Mouse (Mus musculus): ENCODE data around the gene Mpv17l2.

Gene Mpv17l2

GRCm38 (mm10) chr8:70790846-70791245, 30.1 kb upstream of the Mpv17l2 start:
- peak in 1 of 2 experiments; percentile 60 for DNase-seq (ENCODE audit: low spot score in 2 of 2)

- DNase-seq (ENCODE audit: low spot score in 2 of 2): no peak
Observed at GRCm38 (mm10) chr8:70789046-70789445, 28.3 kb upstream of the Mpv17l2 start.

GRCm38 (mm10) chr8:70787941-70788667, 27.4 kb upstream of the Mpv17l2 start:
- no peak for DNase-seq (ENCODE audit: low spot score in 2 of 2)

DNA sequence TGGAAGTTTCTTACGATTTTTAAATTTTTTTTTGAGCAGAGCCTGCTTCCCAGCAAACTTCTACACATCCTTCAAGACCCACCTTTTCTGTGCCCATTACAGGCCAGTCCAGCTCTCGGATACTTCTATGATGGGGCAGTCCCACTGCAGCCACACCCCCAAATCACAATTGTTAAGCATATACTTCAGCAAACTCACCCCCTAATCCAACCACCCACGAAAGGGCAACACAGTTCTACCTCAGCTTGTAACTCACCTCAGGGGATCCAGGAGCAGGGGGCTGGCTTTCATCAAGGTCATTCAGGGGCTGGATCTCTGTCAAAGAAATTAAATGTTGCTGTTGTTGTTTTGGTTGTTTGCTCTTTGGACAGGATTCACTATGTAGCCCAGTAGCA, 26.3 kb upstream of the Mpv17l2 start:
- no peak for DNase-seq (ENCODE audit: low spot score in 2 of 2)

- DNase-seq (ENCODE audit: low spot score in 2 of 2): no peak
Observed at GRCm38 (mm10) chr8:70786291-70787050, 25.7 kb upstream of the Mpv17l2 start.

DNA sequence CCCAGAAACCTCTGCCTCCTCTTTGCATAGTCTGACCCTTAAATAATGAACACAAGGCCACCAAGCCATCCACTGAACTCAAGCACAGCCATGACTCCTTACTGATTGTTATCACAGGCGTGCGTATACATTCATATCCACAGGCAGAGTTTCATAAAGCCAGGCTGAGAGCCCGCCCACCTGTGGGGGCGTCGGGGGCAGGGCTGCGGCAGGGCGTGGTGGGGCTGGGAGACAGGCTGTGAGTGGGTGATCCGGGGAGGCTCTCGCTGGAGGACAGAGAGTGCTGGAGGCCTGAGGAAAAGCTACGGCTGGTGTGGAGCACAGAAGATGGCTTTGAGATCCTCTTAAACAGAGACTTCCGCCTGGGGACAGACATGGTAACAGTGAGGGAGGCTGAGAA, 19.3 kb upstream of the Mpv17l2 start:
- no peak for DNase-seq (ENCODE audit: low spot score in 2 of 2)

- peak; percentile 97 to 98 for DNase-seq (ENCODE audit: low spot score in 2 of 2)
Observed at GRCm38 (mm10) chr8:70776496-70777444, 16.0 kb upstream of the Mpv17l2 start, which contains the start of gene Pik3r2. Pik3r2 (minus strand) TSS chr8:70776713.

- no peak for DNase-seq (ENCODE audit: low spot score in 2 of 2)
Observed at GRCm38 (mm10) chr8:70775851-70776495, 15.2 kb upstream of the Mpv17l2 start.

GRCm38 (mm10) chr8:70775227-70775626, 14.5 kb upstream of the Mpv17l2 start:
- no peak for DNase-seq (ENCODE audit: low spot score in 2 of 2)

DNA sequence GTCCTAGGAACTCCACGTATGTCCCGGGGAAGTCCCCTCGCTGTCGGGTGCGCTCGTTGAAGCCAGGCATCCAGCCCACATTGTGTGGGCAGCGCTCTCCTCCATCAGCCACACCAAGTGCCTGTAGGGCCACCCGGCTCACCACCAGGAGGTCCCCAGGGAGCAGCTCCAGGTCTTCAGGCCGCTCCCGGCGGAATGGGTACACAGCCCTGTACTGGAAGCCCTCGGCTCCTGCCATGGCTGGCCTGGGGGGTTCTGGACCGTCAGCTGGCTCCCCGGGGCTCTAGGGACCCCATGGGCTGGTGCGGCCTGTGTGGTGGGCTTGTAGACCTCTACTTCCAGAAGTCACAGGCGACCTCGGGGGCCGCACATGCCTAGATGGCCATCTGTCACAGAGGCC, 14.0 kb upstream of the Mpv17l2 start:
- DNase-seq (ENCODE audit: low spot score in 2 of 2): no peak

DNA sequence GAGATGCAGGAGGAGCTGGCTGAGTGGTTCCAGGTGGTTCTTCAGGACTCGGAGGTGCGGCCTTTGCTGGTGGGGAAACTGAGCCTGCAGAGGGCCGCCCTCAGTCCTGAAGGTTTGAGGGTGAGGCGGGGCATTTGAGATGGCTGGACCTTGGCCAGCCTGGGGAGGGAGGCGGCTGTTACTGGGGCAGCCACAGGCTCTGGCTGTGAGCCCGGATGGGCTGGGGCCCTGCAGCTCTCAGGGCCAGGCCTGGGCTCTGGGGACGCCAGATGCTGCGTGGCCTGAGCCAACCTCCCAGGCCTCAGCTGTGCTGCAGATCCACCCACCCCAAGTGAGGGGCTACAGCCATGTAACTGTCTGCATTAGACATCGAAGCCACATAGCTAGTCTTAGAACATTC, 13.1 kb upstream of the Mpv17l2 start:
- no peak for DNase-seq (ENCODE audit: low spot score in 2 of 2)

GRCm38 (mm10) chr8:70773410-70773809, 12.7 kb upstream of the Mpv17l2 start:
- no peak for DNase-seq (ENCODE audit: low spot score in 2 of 2)

GRCm38 (mm10) chr8:70772890-70773289, 12.1 kb upstream of the Mpv17l2 start:
- DNase-seq (ENCODE audit: low spot score in 2 of 2): no peak

- no peak for DNase-seq (ENCODE audit: low spot score in 2 of 2)
Observed at GRCm38 (mm10) chr8:70772075-70772474, 11.3 kb upstream of the Mpv17l2 start.

- DNase-seq (ENCODE audit: low spot score in 2 of 2): no peak
Observed at GRCm38 (mm10) chr8:70771217-70771616, 10.5 kb upstream of the Mpv17l2 start.

- DNase-seq (ENCODE audit: low spot score in 2 of 2): no peak
Observed at GRCm38 (mm10) chr8:70770748-70771147, 10.0 kb upstream of the Mpv17l2 start.

- DNase-seq (ENCODE audit: low spot score in 2 of 2): no peak
Observed at GRCm38 (mm10) chr8:70769858-70770257, 9.1 kb upstream of the Mpv17l2 start.

GRCm38 (mm10) chr8:70769359-70769758, 8.6 kb upstream of the Mpv17l2 start:
- DNase-seq (ENCODE audit: low spot score in 2 of 2): peak; percentile 98

DNA sequence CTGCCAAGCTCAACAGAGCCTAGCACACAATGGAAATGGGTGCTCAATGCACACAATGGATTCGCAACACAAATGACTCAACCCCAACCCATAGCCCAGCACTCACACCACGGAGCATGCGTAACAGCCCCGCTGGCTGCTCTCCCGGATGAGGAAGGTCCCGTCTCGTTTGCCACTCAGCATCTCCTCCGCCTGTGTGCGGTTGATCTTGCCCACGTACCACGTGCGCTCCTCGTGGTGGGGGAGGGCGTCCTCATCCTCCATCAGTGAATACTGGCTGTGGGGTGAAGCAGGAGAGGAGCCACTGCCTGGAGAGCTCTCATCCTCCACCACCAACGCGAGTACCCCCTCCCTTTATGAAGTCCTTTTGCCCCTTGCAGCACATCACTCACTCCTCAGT, 8.2 kb upstream of the Mpv17l2 start:
- no peak for DNase-seq (ENCODE audit: low spot score in 2 of 2)

- DNase-seq (ENCODE audit: low spot score in 2 of 2): no peak
Observed at GRCm38 (mm10) chr8:70768231-70768776, 7.6 kb upstream of the Mpv17l2 start.

DNA sequence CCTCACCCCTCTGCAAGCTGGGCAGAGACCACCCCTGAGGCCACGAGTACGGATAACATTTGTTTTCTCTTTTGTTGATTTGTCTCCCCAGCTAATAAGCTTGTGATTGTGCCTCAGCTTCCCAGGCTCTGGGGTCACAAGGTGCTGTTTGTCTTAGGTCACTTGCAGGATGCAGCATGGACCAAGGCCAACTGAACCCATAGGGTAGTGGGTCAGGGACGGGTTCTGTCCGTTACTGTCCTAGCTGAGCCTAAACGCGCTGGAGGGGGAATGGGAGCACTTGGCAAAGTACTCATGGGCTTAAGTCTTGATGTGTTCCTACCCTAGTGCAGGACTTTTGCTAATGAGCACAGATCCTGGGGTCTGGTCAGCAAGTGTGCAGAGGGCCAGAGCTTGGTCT, 6.8 kb upstream of the Mpv17l2 start:
- DNase-seq (ENCODE audit: low spot score in 2 of 2): no peak
